Mouse (Mus musculus): Measurements from ENCODE around the gene Cpa4.

- TF ChIP-seq POLR2A (IDR thresholded peaks at IDR 0.05; ENCODE audit: borderline replicate concordance, low read depth, low read length): no peak
- no peak for TF ChIP-seq CTCF (IDR thresholded peaks at IDR 0.05; ENCODE audit: low read depth, low read length)
Observed at GRCm38 (mm10) chr6:30564051-30564450, 4.1 kb upstream of the Cpa4 start.

Data from bone marrow macrophage, adult 2 months (primary cell).